Mouse (Mus musculus): ENCODE measurements at regions not wholly inside any gene's neighbourhood (a gene's known extent, or its start where the extent isn't known, plus 50 kb on each side); places are given as distances from the start of the nearest gene placed in this dataset.

- no peak for DNase-seq
Observed at GRCm38 (mm10) chr16:57823329-57823728, 68.8 kb upstream of the Col8a1 start.

- DNase-seq = no peak
Observed at GRCm38 (mm10) chr16:57845416-57845815, 90.9 kb upstream of the Col8a1 start.

GRCm38 (mm10) chr16:57846386-57846785 lies 91.8 kb upstream of the Col8a1 start:
- DNase-seq = no peak

- no peak for DNase-seq
Observed at GRCm38 (mm10) chr16:57851854-57852253, 97.3 kb upstream of the Col8a1 start.

GRCm38 (mm10) chr16:57852838-57853460 lies 98.4 kb upstream of the Col8a1 start:
- DNase-seq = no peak

- DNase-seq = no peak
Observed at GRCm38 (mm10) chr16:57853751-57854150, 99.2 kb upstream of the Col8a1 start.

- DNase-seq = no peak
Observed at GRCm38 (mm10) chr16:57857071-57857470, 102.5 kb upstream of the Col8a1 start.

- no peak for DNase-seq
Observed at GRCm38 (mm10) chr16:57858151-57858764, 103.7 kb upstream of the Col8a1 start.

GRCm38 (mm10) chr16:57858765-57859201 lies 104.2 kb upstream of the Col8a1 start:
- no peak for DNase-seq

- no peak for DNase-seq
Observed at GRCm38 (mm10) chr16:57863206-57863860, 108.8 kb upstream of the Col8a1 start.

GRCm38 (mm10) chr16:57876857-57877256 lies 122.3 kb upstream of the Col8a1 start:
- no peak for DNase-seq

- no peak for DNase-seq
Observed at GRCm38 (mm10) chr16:57881575-57882094, 127.1 kb upstream of the Col8a1 start.

- no peak for DNase-seq
Observed at GRCm38 (mm10) chr16:57888138-57888537, 133.6 kb upstream of the Col8a1 start.

GRCm38 (mm10) chr16:57888553-57888952 lies 134.0 kb upstream of the Col8a1 start:
- no peak for DNase-seq

- no peak for DNase-seq
Observed at GRCm38 (mm10) chr16:57890135-57890534, 135.6 kb upstream of the Col8a1 start.

GRCm38 (mm10) chr16:57893111-57893510 lies 138.6 kb upstream of the Col8a1 start:
- no peak for DNase-seq

- DNase-seq = no peak
Observed at GRCm38 (mm10) chr16:57893698-57894352, 139.3 kb upstream of the Col8a1 start.

GRCm38 (mm10) chr16:57901006-57901405 lies 146.5 kb upstream of the Col8a1 start:
- no peak for DNase-seq

- no peak for DNase-seq
Observed at GRCm38 (mm10) chr16:57902498-57902897, 148.0 kb upstream of the Col8a1 start.

GRCm38 (mm10) chr16:57912001-57912400 lies 157.5 kb upstream of the Col8a1 start:
- no peak for DNase-seq

GRCm38 (mm10) chr16:57914506-57914905 lies 160.0 kb upstream of the Col8a1 start:
- DNase-seq = no peak

GRCm38 (mm10) chr16:57915451-57915850 lies 160.9 kb upstream of the Col8a1 start:
- no peak for DNase-seq

- DNase-seq = no peak
Observed at GRCm38 (mm10) chr16:57923447-57924129, 169.1 kb upstream of the Col8a1 start.

Measured in kidney, adult 18-20 months (tissue).